Comparison of ENCODE assay signal across 8 mouse cellular contexts in the genomic region with DNA sequence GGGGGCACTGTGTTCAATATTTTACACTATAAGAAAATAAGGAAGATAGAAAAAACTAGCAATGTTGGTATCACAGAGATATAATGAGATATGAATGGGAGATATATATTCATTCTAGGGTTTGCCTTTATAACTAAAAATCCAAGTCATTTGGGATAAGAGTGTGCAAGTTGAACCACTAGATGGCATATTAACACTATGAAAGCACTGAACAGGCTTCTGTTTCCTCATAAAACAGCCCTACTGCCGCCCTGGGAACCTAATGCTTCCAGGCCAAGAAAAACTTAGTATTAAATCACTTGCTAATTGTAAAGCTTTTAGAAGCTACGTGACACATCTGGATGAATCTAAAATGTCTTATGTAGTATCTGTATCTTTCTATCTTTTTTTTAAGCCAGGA.
A peak's percentile ranks its signal among the peaks of the same experiment; 100 is the strongest.
DNase-seq lines count a peak whose midpoint lies in the region; ATAC-seq and TF ChIP-seq lines count a peak whose summit lies in the region.

No protein-coding gene starts in this region.

- no peak for TF ChIP-seq POLR2A in cerebellum, adult 2 months (IDR thresholded peaks at IDR 0.05; ENCODE audit: borderline replicate concordance, insufficient read depth, low read length)

- H3K27me3 ChIP-seq in cerebellum, adult 2 months (ENCODE audit: control insufficient read depth, insufficient read depth, low read length) = no peaks in the 10 kb centered on the region
- no peaks in the 10 kb centered on the region for H3K27me3 ChIP-seq in hindbrain, embryonic 12.5 days
- H3K27me3 ChIP-seq in liver, postnatal 0 days (ENCODE audit: insufficient read depth, low read length) = no peaks in the 10 kb centered on the region
- no peaks in the 10 kb centered on the region for H3K27me3 ChIP-seq in splenic B cell, adult 2 months (ENCODE audit: control insufficient read depth, insufficient read depth, low read length, poor library complexity, severe bottlenecking)

- H3K36me3 ChIP-seq in hindbrain, embryonic 12.5 days = no peaks in the 10 kb centered on the region
- no peaks in the 10 kb centered on the region for H3K36me3 ChIP-seq in liver, postnatal 0 days (replicated peaks; ENCODE audit: insufficient read depth, low read length)
- H3K36me3 ChIP-seq in splenic B cell, adult 2 months (ENCODE audit: control insufficient read depth, insufficient read depth, low read length, poor library complexity, severe bottlenecking) = no peaks in the 10 kb centered on the region

- no peaks in the 10 kb centered on the region for H3K4me1 ChIP-seq in cerebellum, adult 2 months (ENCODE audit: control insufficient read depth, insufficient read depth, low read length)
- H3K4me1 ChIP-seq in hindbrain, embryonic 12.5 days = no peaks in the 10 kb centered on the region
- no peaks in the 10 kb centered on the region for H3K4me1 ChIP-seq in liver, postnatal 0 days (ENCODE audit: insufficient read depth)

- peak; percentile 40; the same call in 1 of the 2 replicates for TF ChIP-seq CTCF in cerebellum, adult 2 months (IDR thresholded peaks at IDR 0.05; ENCODE audit: borderline replicate concordance, insufficient read depth, low read depth, low read length)
- peak; percentile 61 for TF ChIP-seq CTCF in liver, postnatal 0 days (IDR thresholded peaks at IDR 0.05; ENCODE audit: low read depth)

- no peak overlapping the region for H3K4me3 ChIP-seq in cerebellum, adult 2 months (replicated peaks; ENCODE audit: insufficient read depth, low read depth, low read length)
- no peak overlapping the region for H3K4me3 ChIP-seq in hindbrain, embryonic 12.5 days
- H3K4me3 ChIP-seq in liver, postnatal 0 days (ENCODE audit: low read depth, low read length) = no peak overlapping the region

- peak; percentile 78 for ATAC-seq in hindbrain, embryonic 12.5 days (ENCODE audit: low FRiP score)
- ATAC-seq in liver, postnatal 0 days = no peak

- no peak for TF ChIP-seq EP300 in liver, postnatal 0 days (IDR thresholded peaks at IDR 0.05; ENCODE audit: low read depth)

- DNase-seq in cerebellum, adult 2 months = peak in 1 of 2 experiments; percentile 15
- no peak for DNase-seq in cerebellum, adult 8-10 months
- DNase-seq in ovary, postnatal 14 days (ENCODE audit: low spot score) = peak; percentile 10
- DNase-seq in ovary, adult 18-20 months (ENCODE audit: low spot score) = no peak
- DNase-seq in liver, postnatal 0 days = no peak
- DNase-seq in splenic B cell, adult 2 months (ENCODE audit: low read depth, low spot score) = peak; percentile 33
- DNase-seq in adrenal gland, adult 18-20 months (ENCODE audit: low spot score in 2 of 2) = no peak

- no peak overlapping the region for H3K27ac ChIP-seq in cerebellum, adult 2 months (ENCODE audit: insufficient read depth, low read length)
- no peak overlapping the region for H3K27ac ChIP-seq in hindbrain, embryonic 12.5 days
- no peak overlapping the region for H3K27ac ChIP-seq in liver, postnatal 0 days (ENCODE audit: low read depth)

- no peak overlapping the region for H3K9ac ChIP-seq in hindbrain, embryonic 12.5 days
- H3K9ac ChIP-seq in liver, postnatal 0 days (replicated peaks) = no peak overlapping the region

- WGBS in cerebellum, adult 2 months = 30% methylated on average over 2 of the region's 2 CpGs
- WGBS in hindbrain, embryonic 12.5 days = 25% methylated on average over 2 of the region's 2 CpGs
- WGBS in liver, postnatal 0 days (ENCODE audit: insufficient replicate concordance) = 53% methylated on average over 2 of the region's 2 CpGs

- H3K9me3 ChIP-seq in hindbrain, embryonic 12.5 days (replicated peaks) = no peaks in the 10 kb centered on the region
- H3K9me3 ChIP-seq in liver, postnatal 0 days (ENCODE audit: low read length) = no peaks in the 10 kb centered on the region; the same call in 1 of the 2 replicates

- H3K4me2 ChIP-seq in hindbrain, embryonic 12.5 days (replicated peaks) = no peak overlapping the region
- no peak overlapping the region for H3K4me2 ChIP-seq in liver, postnatal 0 days (ENCODE audit: low read depth, low read length)

Comparison
In these comparisons a context has a peak if more than half of its experiments do, and no peak if none do; other contexts are left out.
1. DNase-seq: peak in ovary, postnatal 14 days (single experiment) and splenic B cell, adult 2 months (single experiment); none in cerebellum, adult 8-10 months (single experiment), ovary, adult 18-20 months (single experiment), liver, postnatal 0 days (single experiment) and adrenal gland, adult 18-20 months (0 of 2).